Mouse (Mus musculus) forebrain, embryonic 15.5 days (tissue): Measurements from ENCODE around the gene Igsf10. TPM values are rescaled to one million over a fixed set of nuclear protein-coding genes. Genes with fewer than 3 reads are reported as not detected.
A peak's percentile ranks its signal among the peaks of the same experiment; 100 is the strongest.

ENCODE experiments used
- ATAC-seq: fragments of 200-750 bp; cut with Nextera tagmentation; replicated peaks from 2 replicates; pipeline ENCODE4 v1.8.0; 2017; ENCODE audit warnings: mild to moderate bottlenecking, moderate TSS enrichment, moderate library complexity
- H3K27ac ChIP-seq: fragments of 300-500 bp; sonication (generic); replicated peaks from 2 replicates; pipeline ENCODE4 v1.5.1; 2015; ENCODE audit warnings: mild to moderate bottlenecking, inconsistent platforms
- H3K27me3 ChIP-seq: fragments of 300-500 bp; sonication (generic); 2 replicates; pipeline ENCODE4 v1.6.1; 2015; ENCODE audit warnings: inconsistent platforms
- H3K36me3 ChIP-seq: fragments of 300-500 bp; sonication (generic); 2 replicates; pipeline ENCODE4 v1.6.1; 2015; ENCODE audit warnings: mild to moderate bottlenecking, inconsistent platforms
- H3K4me1 ChIP-seq: fragments of 300-500 bp; sonication (generic); 2 replicates; pipeline ENCODE4 v1.6.1; 2015; ENCODE audit warnings: inconsistent platforms
- H3K4me2 ChIP-seq: fragments of 300-500 bp; sonication (generic); replicated peaks from 2 replicates; pipeline ENCODE4 v1.6.1; 2015; ENCODE audit warnings: mild to moderate bottlenecking, inconsistent platforms
- H3K4me3 ChIP-seq: fragments of 300-500 bp; sonication (generic); 2 replicates; pipeline ENCODE4 v1.5.1; 2015; ENCODE audit warnings: mild to moderate bottlenecking, inconsistent platforms
- H3K9ac ChIP-seq: fragments of 300-500 bp; sonication (generic); replicated peaks from 2 replicates; pipeline ENCODE4 v1.6.1; 2015; ENCODE audit warnings: mild to moderate bottlenecking, inconsistent platforms
- H3K9me3 ChIP-seq: fragments of 300-500 bp; sonication (generic); 2 replicates; pipeline ENCODE4 v1.6.1; 2016; ENCODE audit warnings: inconsistent platforms
- WGBS: fragments of 180-500 bp; shearing (Covaris S2); methylation state at CpG from one replicate; pipeline ENCODE4 v1.1.7; 2015; ENCODE audit warnings: mixed read lengths; 5-methylcytosine and 5-hydroxymethylcytosine counted together
- polyA plus RNA-seq: library from polyadenylated mRNA; unstranded; fragments of >200 nt; fragmentation: Nextera tagmentation; extraction: Ambion mirVana; gene quantifications from 2 replicates; pipeline ENCODE4 v1.2.1, GENCODE M21; 2015

The Igsf10 gene
- polyA plus RNA-seq, 1 experiment from 2014 or later, result 2.4 TPM

- H3K27ac ChIP-seq, result no peak overlapping the region
- no peaks in the 10 kb centered on the region for H3K4me1 ChIP-seq
- H3K4me3 ChIP-seq, result no peak overlapping the region
- H3K36me3 ChIP-seq, result no peaks in the 10 kb centered on the region
- H3K4me2 ChIP-seq, result no peak overlapping the region
- H3K27me3 ChIP-seq, result no peaks in the 10 kb centered on the region
- H3K9me3 ChIP-seq, result no peaks in the 10 kb centered on the region
- peak; percentile 63; the same call in 1 of the 2 replicates for ATAC-seq
- no peak overlapping the region for H3K9ac ChIP-seq
- 42% methylated on average over 7 of the region's 7 CpGs for WGBS
Observed at GRCm38 (mm10) chr3:59321278-59321876, 22.8 kb downstream of the Igsf10 start.

DNA sequence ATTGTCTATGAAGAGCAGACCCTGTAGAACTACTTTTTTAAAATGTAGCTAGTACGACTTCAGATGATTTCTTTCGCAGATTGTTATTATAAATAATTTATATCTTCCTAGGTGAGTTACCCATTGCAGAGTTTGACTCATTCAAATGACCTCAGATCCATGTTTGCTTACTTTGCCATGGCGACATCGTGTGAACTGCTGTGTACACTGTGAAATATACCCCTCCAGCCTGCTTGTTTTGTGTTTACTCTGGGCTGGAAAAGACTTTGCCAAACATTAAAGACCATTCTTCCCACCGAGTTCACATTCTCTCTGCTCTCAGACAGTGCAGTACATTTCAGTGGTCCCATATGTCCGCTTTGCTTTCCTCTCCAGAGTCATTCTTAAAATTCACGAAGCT lies 28.1 kb downstream of the Igsf10 start:
- H3K27ac ChIP-seq, result no peak overlapping the region

GRCm38 (mm10) chr3:59312610-59313009 lies 31.6 kb downstream of the Igsf10 start:
- no peaks in the 10 kb centered on the region for H3K36me3 ChIP-seq
- no peak overlapping the region for H3K27ac ChIP-seq
- no peak overlapping the region for H3K4me2 ChIP-seq
- 91% methylated on average over 10 of the region's 10 CpGs for WGBS
- ATAC-seq, result no peak
- no peaks in the 10 kb centered on the region for H3K9me3 ChIP-seq
- H3K27me3 ChIP-seq, result no peaks in the 10 kb centered on the region
- no peaks in the 10 kb centered on the region for H3K4me1 ChIP-seq
- no peak overlapping the region for H3K4me3 ChIP-seq
- H3K9ac ChIP-seq, result no peak overlapping the region

More for the DNA sequence above, 28.1 kb downstream of the Igsf10 start:
- H3K4me2 ChIP-seq, result no peak overlapping the region
- no peaks in the 10 kb centered on the region for H3K36me3 ChIP-seq
- no peak overlapping the region for H3K9ac ChIP-seq
- H3K4me3 ChIP-seq, result no peak overlapping the region
- H3K9me3 ChIP-seq, result no peaks in the 10 kb centered on the region
- WGBS, result 84% methylated on average over 7 of the region's 7 CpGs
- ATAC-seq, result no peak
- no peaks in the 10 kb centered on the region for H3K4me1 ChIP-seq
- no peaks in the 10 kb centered on the region for H3K27me3 ChIP-seq

- no peak overlapping the region for H3K4me2 ChIP-seq
- 91% methylated on average over 2 of the region's 2 CpGs for WGBS
- H3K27ac ChIP-seq, result no peak overlapping the region
- no peak overlapping the region for H3K4me3 ChIP-seq
- no peaks in the 10 kb centered on the region for H3K4me1 ChIP-seq
- no peak overlapping the region for H3K9ac ChIP-seq
- no peaks in the 10 kb centered on the region for H3K36me3 ChIP-seq
- no peaks in the 10 kb centered on the region for H3K9me3 ChIP-seq
- H3K27me3 ChIP-seq, result no peaks in the 10 kb centered on the region
- no peak for ATAC-seq
Observed at GRCm38 (mm10) chr3:59305518-59305917, 38.7 kb downstream of the Igsf10 start.

- Histone ChIP-seq H3K27me3 (no peaks in the 10 kb centered on the region), H3K9me3 (no peaks in the 10 kb centered on the region), H3K9ac (no peak overlapping the region), H3K4me3 (no peak overlapping the region), H3K4me2 (no peak overlapping the region), H3K4me1 (no peaks in the 10 kb centered on the region), H3K36me3 (no peaks in the 10 kb centered on the region), H3K27ac (no peak overlapping the region)
- 92% methylated on average over 5 of the region's 5 CpGs for WGBS
- ATAC-seq, result no peak
Observed at GRCm38 (mm10) chr3:59304944-59305343, 39.2 kb downstream of the Igsf10 start.

DNA sequence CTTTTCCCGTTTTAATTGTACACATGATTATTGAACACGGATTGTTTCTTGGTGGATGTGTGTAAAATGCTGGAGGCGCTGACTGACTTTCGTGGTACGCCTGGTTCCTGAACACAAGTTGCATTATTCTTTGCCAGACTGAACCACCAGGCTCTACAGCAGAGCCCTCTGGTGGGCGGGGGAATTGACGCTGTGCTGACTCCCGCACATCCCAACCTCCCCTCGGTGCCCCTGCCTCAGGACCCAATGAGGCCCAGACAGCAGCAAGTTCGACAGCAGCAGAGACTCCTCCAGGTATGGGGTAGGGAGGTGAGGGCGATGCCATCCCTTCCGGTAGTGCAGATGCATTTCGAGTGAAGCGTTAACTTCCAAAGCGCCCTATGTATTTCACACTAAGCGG lies 46.5 kb downstream of the Igsf10 start:
- Histone ChIP-seq H3K27me3 (no peaks in the 10 kb centered on the region), H3K27ac (no peak overlapping the region), H3K9ac (no peak overlapping the region), H3K9me3 (no peaks in the 10 kb centered on the region), H3K36me3 (no peaks in the 10 kb centered on the region), H3K4me3 (no peak overlapping the region), H3K4me2 (no peak overlapping the region), H3K4me1 (no peaks in the 10 kb centered on the region)
- no peak for ATAC-seq
- WGBS, result 87% methylated on average over 16 of the region's 16 CpGs

- Histone ChIP-seq H3K36me3 (no peaks in the 10 kb centered on the region), H3K4me1 (no peaks in the 10 kb centered on the region), H3K9ac (no peak overlapping the region), H3K27me3 (no peaks in the 10 kb centered on the region), H3K27ac (no peak overlapping the region), H3K9me3 (no peaks in the 10 kb centered on the region), H3K4me3 (no peak overlapping the region), H3K4me2 (no peak overlapping the region)
- no peak for ATAC-seq
- 96% methylated on average over 5 of the region's 5 CpGs for WGBS
Observed at GRCm38 (mm10) chr3:59296563-59297130, 47.5 kb downstream of the Igsf10 start.

GRCm38 (mm10) chr3:59295699-59296562 lies 48.3 kb downstream of the Igsf10 start:
- Histone ChIP-seq H3K9ac (no peak overlapping the region), H3K4me1 (no peaks in the 10 kb centered on the region), H3K9me3 (no peaks in the 10 kb centered on the region), H3K27ac (no peak overlapping the region), H3K4me3 (no peak overlapping the region), H3K36me3 (no peaks in the 10 kb centered on the region), H3K27me3 (no peaks in the 10 kb centered on the region), H3K4me2 (no peak overlapping the region)
- whole genome bisulfite sequencing, result 94% methylated on average over 16 of the region's 16 CpGs
- ATAC-seq, result no peak

DNA sequence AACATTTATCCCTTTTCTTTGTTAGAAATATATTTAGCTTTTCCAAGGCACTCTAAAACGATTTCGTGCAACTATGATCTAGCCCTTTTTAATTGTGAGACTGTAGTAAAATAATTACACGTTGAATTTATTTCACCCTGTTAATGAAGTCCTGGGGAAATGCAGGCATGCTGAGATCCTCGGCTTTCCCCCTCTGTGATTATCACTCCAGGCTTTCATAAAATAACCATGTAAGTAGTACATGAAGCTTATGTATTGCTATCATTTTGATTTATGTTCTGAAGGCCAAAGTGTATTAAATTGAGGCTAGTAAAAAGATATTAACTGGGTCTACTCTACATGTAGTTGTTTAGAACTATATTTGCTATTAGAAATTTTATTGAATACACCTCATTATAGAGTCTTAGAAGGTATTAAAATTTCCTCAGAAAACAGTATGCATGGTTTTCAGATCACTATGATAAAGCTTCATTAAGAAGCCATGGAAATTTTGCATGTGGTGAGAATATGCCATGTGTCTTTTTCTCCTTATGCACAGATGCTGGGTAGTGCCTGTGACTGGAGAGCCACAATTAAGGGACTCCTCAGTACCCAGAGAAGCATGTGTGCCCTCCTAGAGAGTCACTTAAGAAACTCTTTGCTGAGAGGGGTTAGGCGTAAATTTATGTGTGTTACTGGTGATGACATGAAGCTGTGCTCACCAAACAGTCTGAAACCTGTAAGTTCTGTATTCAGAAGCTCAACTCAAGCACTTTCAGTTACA lies 50.6 kb downstream of the Igsf10 start:
- Histone ChIP-seq H3K9ac (no peak overlapping the region), H3K9me3 (no peaks in the 10 kb centered on the region), H3K27ac (no peak overlapping the region), H3K4me1 (no peaks in the 10 kb centered on the region), H3K27me3 (no peaks in the 10 kb centered on the region), H3K36me3 (no peaks in the 10 kb centered on the region), H3K4me2 (no peak overlapping the region), H3K4me3 (no peak overlapping the region)
- ATAC-seq, result no peak
- WGBS, result 67% methylated on average over 5 of the region's 5 CpGs

GRCm38 (mm10) chr3:59290551-59290950 lies 53.6 kb downstream of the Igsf10 start:
- WGBS, result 88% methylated on average over 2 of the region's 2 CpGs
- no peak overlapping the region for H3K27ac ChIP-seq
- ATAC-seq, result no peak
- H3K4me3 ChIP-seq, result no peak overlapping the region
- H3K9me3 ChIP-seq, result no peaks in the 10 kb centered on the region
- no peak overlapping the region for H3K4me2 ChIP-seq
- no peak overlapping the region for H3K9ac ChIP-seq
- no peaks in the 10 kb centered on the region for H3K27me3 ChIP-seq
- no peaks in the 10 kb centered on the region for H3K4me1 ChIP-seq
- no peaks in the 10 kb centered on the region for H3K36me3 ChIP-seq

GRCm38 (mm10) chr3:59278620-59279019 lies 65.6 kb downstream of the Igsf10 start:
- no peak overlapping the region for H3K4me2 ChIP-seq
- H3K27me3 ChIP-seq, result no peaks in the 10 kb centered on the region
- no peaks in the 10 kb centered on the region for H3K9me3 ChIP-seq
- H3K27ac ChIP-seq, result no peak overlapping the region
- H3K4me1 ChIP-seq, result no peaks in the 10 kb centered on the region
- H3K4me3 ChIP-seq, result no peak overlapping the region
- no peak for ATAC-seq
- H3K9ac ChIP-seq, result no peak overlapping the region
- peaks cover 2% of the 10 kb centered on the region; the same call in 1 of the 2 replicates for H3K36me3 ChIP-seq

- no peak overlapping the region for H3K4me2 ChIP-seq
- ATAC-seq, result no peak
- WGBS, result 85% methylated on average over 3 of the region's 3 CpGs
- H3K9me3 ChIP-seq, result no peaks in the 10 kb centered on the region
- H3K27me3 ChIP-seq, result no peaks in the 10 kb centered on the region
- H3K4me1 ChIP-seq, result no peaks in the 10 kb centered on the region
- no peak overlapping the region for H3K27ac ChIP-seq
- peaks cover 2% of the 10 kb centered on the region; the same call in 1 of the 2 replicates for H3K36me3 ChIP-seq
- H3K4me3 ChIP-seq, result no peak overlapping the region
- H3K9ac ChIP-seq, result no peak overlapping the region
Observed at GRCm38 (mm10) chr3:59278254-59278533, 66.0 kb downstream of the Igsf10 start.
